Mouse (Mus musculus) gastrocnemius, postnatal 4 days (tissue): ENCODE data around the gene Gucd1. TPM values are rescaled to one million over a fixed set of nuclear protein-coding genes. Genes with fewer than 3 reads are reported as not detected.

Experiments used
- total RNA-seq, 2 experiments: library from RNA; stranded (reverse); gene quantifications; 2 replicates each; pipeline ENCODE4 v1.2.3; 2021

The Gucd1 gene
- total RNA-seq, 2 experiments from 2014 or later = 39.5 to 39.9 TPM

Other genes starting within 250 kb of the Gucd1 start
- 1 to 10 TPM; 4.4 to 5.5 TPM for gene Adora2a, start 201.1 kb downstream of the Gucd1 start, total RNA-seq
- under 1 TPM; 0.29 to 0.39 TPM for gene Upb1, start 116.9 kb downstream of the Gucd1 start, total RNA-seq
- 100 to 1,000 TPM; 103 to 106 TPM for gene Snrpd3, start 421 bp downstream of the Gucd1 start, total RNA-seq
- 1 to 10 TPM; 2.8 to 3.3 TPM for gene Lrrc75b, start 42.4 kb upstream of the Gucd1 start, total RNA-seq
- gene Ggt1, start 43.6 kb upstream of the Gucd1 start, total RNA-seq = under 1 TPM; 0.66 to 0.80 TPM
- gene Ggt5, start 71.4 kb upstream of the Gucd1 start, total RNA-seq = 10 to 100 TPM; 10.8 to 13.1 TPM
- gene Susd2, start 126.0 kb upstream of the Gucd1 start, total RNA-seq = 1 to 10 TPM; 4.4 to 5.0 TPM
- 10 to 100 TPM; 29.1 to 30.4 TPM for gene Cabin1, start 246.4 kb upstream of the Gucd1 start, total RNA-seq